Mouse (Mus musculus): ENCODE data around the gene Apof. TPM values are rescaled to one million over a fixed set of nuclear protein-coding genes. Genes with fewer than 3 reads are reported as not detected.
"Not testable (repeated sequence)": the region's sequence is repeated elsewhere in the genome, so short reads cannot be mapped to it uniquely, and the experiment has no call there.

The Apof gene
- polyA plus RNA-seq, 1 experiment from 2014 or later: 1.6 TPM

DNA sequence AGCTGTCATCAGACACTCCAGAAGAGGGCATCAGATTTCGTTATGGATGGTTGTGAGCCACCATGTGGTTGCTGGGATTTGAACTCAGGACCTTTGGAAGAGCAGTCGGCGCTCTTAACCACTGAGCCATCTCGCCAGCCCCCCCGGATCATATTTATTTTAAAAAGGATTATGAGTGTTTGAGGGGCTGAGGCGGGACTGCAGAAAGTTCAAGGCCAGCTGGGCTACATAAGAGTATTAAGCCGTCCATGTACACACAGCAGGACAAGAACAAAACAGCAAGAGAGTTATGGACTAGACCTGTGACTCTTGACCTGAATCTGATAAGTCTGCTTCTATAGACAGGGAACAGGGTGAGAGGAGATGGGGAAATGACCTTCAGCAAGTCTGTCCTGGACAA lies 8.1 kb upstream of the Apof start:
- not testable (repeated sequence) for H3K4me3 ChIP-seq (replicated peaks); H3K9ac ChIP-seq; H3K36me3 ChIP-seq; H3K27ac ChIP-seq; H3K27me3 ChIP-seq (replicated peaks); ATAC-seq; H3K4me1 ChIP-seq (replicated peaks); H3K9me3 ChIP-seq; H3K4me2 ChIP-seq (replicated peaks)
- 73% methylated on average over 7 of the region's 7 CpGs for WGBS

DNA sequence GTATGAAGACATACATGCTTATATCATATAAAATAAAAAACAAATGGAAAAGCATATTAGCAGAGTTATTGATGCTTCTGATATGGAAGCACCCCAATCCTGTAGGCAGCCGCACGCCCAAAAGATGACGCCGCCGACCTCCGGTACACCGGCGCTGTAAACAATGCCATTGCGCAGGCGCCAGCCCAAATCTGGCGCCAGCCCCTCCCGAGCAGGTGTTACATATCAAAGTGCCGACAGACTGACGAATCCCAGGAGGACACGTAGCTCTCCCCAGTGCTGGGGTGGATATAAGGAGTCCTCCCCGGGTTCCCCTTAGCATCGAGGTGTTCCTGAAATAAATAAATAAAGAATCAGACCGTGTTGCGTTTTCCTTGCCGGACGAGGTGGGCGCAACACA lies 6.2 kb upstream of the Apof start:
- ATAC-seq: no peak
- no peak overlapping the region for H3K9ac ChIP-seq
- no peaks in the 10 kb centered on the region for H3K27me3 ChIP-seq (replicated peaks)
- H3K36me3 ChIP-seq: no peaks in the 10 kb centered on the region
- H3K4me3 ChIP-seq (replicated peaks): no peak overlapping the region
- H3K9me3 ChIP-seq: no peaks in the 10 kb centered on the region
- 76% methylated on average over 22 of the region's 22 CpGs for WGBS
- H3K4me2 ChIP-seq (replicated peaks): no peak overlapping the region
- H3K4me1 ChIP-seq (replicated peaks): no peaks in the 10 kb centered on the region
- H3K27ac ChIP-seq: no peak overlapping the region

DNA sequence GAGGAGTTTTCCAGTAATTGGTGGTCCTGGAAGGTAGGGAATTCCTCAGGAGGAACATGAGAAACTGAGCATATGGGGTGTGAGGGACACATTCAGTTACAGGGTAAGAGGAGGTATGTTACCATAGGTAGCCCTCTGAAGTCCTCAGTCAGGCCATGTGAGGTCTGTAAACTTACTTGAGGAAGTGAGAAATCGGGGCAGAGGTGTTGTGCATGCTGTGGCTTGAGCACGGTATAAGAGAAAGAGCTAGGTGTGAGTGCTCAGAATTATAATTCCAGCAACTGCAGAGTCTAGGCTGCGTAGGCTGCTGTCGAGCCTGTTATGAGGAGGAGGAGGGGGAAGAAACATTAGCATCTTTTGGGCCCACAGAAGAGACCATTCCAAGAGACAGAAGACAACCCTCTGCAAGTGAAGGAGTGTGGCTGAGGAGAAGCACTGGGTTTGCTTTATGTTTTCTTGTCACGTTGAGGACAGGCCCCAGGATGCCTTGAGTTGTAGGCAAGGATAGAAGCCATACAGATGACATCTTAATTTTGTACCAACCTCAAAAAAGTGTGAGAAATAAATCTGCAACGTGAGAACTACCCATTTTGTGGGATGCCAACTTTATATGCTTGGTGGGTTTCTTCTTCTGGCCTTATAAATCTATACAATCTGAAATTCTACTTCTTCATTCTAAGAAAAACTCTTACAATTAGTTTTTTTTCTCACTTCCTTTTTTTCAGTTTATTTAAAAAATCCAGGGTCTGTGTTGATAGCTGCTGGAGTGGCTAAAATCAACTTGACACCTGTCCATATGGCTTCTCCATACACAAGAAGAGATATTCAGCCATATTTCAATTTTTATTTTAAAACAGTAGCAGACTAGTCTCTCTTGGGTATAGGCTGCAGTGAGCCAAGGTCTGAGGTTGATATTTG lies 4.8 kb upstream of the Apof start:
- no peak for ATAC-seq
- H3K27me3 ChIP-seq (replicated peaks): no peaks in the 10 kb centered on the region
- 77% methylated on average over 6 of the region's 6 CpGs for WGBS
- H3K36me3 ChIP-seq: no peaks in the 10 kb centered on the region
- no peak overlapping the region for H3K9ac ChIP-seq
- H3K4me3 ChIP-seq (replicated peaks): no peak overlapping the region
- no peaks in the 10 kb centered on the region for H3K9me3 ChIP-seq
- H3K4me2 ChIP-seq (replicated peaks): no peak overlapping the region
- no peaks in the 10 kb centered on the region for H3K4me1 ChIP-seq (replicated peaks)
- H3K27ac ChIP-seq: no peak overlapping the region

DNA sequence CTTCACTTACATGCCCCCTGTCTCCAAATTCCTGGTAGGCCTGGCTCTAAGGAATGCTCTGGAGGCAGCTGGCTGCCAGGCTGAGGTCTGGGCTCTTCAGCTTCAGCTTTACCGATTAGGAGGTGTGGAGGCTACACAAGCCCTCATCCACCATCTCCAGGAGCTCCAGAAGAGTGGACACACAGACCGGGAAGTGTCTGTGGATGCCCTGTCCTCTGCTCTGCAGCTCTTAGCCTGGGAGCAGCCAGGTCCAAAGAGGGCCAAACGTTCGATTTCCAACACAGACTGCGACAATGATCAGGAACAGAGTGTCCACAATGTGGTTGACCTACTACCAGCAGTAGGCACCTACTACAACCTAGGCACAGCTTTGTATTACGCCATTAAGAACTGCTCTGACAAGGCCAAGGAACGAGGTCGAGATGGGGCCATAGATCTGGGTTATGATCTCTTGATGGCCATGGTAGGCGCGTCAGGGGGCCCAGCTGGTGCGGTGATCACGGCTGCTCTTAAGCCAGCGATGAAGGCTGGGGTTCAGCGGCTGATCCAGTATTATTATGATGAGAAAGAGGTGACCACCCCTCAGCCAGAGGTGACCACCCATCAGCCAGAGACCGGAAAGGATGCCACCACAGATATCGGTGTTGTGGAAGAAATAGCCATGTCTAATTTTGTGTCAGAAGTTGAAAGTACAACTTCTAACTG lies 887 bp downstream of the Apof start:
- no peaks in the 10 kb centered on the region for H3K9me3 ChIP-seq
- H3K4me2 ChIP-seq (replicated peaks): no peak overlapping the region
- ATAC-seq: no peak
- H3K4me3 ChIP-seq (replicated peaks): no peak overlapping the region
- no peak overlapping the region for H3K27ac ChIP-seq
- no peaks in the 10 kb centered on the region for H3K27me3 ChIP-seq (replicated peaks)
- peaks cover 3% of the 10 kb centered on the region; the same call in 1 of the 2 replicates for H3K4me1 ChIP-seq (replicated peaks)
- no peak overlapping the region for H3K9ac ChIP-seq
- H3K36me3 ChIP-seq: no peaks in the 10 kb centered on the region
- WGBS: 86% methylated on average over 16 of the region's 16 CpGs

DNA sequence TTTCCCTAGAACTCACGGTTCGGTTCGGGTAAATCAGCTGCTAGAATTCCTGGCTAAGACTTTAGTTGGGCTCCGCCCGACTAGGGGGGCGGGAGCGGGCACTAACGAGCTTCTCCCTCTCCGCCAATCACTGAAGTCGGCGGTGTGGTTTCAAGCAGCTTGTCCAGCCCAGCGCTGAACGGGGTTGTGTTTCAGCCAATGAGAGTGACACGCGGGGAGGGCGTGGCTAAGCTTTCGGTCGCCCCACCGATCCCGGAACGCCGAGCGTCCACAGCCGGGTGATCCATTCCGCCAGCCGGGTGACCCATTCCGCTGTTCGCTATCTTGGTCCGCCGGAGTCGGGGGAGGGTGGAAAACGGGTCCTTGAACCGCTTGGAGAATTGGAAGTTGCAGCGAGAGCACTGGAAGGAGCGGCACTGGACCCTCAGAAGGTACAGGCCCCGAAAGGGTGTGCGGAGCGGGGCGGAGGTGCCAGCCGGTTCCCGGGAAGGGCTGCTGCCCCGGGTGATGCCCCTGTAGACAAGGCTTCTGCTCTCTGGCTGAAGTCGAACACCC lies 1.9 kb downstream of the Apof start, which contains the start of gene Stat2:
Gene Stat2, plus strand, starts transcription at position 273 of the 555 bp plus-strand sequence.
- H3K4me1 ChIP-seq (replicated peaks): peaks cover 3% of the 10 kb centered on the region; the same call in 1 of the 2 replicates
- peak within 1 kb of the TSS; percentile 65 for H3K9ac ChIP-seq
- H3K4me2 ChIP-seq (replicated peaks): peak within 1 kb of the TSS; percentile 68
- WGBS: under 1% methylated on average over 43 of the region's 43 CpGs
- ATAC-seq: peak; percentile 99
- no peaks in the 10 kb centered on the region for H3K36me3 ChIP-seq
- no peaks in the 10 kb centered on the region for H3K27me3 ChIP-seq (replicated peaks)
- peak within 1 kb of the TSS; percentile 60 for H3K4me3 ChIP-seq (replicated peaks)
- no peaks in the 10 kb centered on the region for H3K9me3 ChIP-seq
- peak within 1 kb of the TSS; percentile 64 for H3K27ac ChIP-seq

DNA sequence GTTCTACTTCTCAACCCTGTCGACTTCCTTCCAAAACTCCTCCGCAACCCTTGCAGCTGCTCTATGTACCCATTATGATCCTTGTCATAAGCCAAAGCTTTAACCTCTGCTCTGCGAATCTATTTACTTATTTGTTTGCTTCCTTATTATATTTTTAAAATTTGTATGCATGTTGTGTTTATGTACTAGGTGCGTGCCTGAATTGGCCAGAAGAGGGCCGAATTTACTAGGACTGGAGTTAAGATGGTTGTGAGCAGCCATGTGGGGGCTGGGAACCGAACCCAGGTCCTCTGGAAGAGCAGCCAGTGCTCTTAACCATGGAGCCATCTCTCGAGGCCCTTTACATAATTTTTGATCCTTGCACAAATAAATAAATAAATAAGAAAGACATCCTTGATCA lies 2.4 kb downstream of the Apof start:
- Histone ChIP-seq H3K9me3 (no peaks in the 10 kb centered on the region), H3K4me2 (replicated peaks) (peak overlapping the region; percentile 68), H3K27me3 (replicated peaks) (no peaks in the 10 kb centered on the region), H3K4me1 (replicated peaks) (peaks cover 3% of the 10 kb centered on the region; the same call in 1 of the 2 replicates), H3K36me3 (no peaks in the 10 kb centered on the region), H3K9ac (peak overlapping the region; percentile 65), H3K27ac (peak overlapping the region; percentile 64), H3K4me3 (replicated peaks) (peak overlapping the region; percentile 60)
- 40% methylated on average over 7 of the region's 7 CpGs for whole genome bisulfite sequencing
- ATAC-seq: no peak

DNA sequence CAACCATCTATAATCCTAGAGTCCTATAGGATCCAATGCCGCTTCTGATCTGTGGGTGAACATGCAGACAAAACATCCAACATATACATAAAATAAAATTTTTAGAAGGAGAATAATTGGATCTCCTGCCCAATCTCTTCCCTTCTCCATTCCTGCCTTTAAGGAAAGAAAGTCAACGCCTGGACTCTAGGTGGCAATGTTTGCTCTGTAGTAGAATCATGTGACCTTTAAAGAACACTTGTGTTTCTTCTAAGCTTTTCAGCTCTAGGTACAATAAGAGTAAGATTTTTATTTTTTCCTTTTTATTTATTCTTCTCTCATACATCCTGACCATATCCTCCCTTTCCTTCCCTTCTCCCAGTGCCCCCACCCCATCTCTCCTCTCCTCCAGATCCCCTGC lies 3.4 kb downstream of the Apof start:
- H3K4me3 ChIP-seq (replicated peaks): no peak overlapping the region
- no peak overlapping the region for H3K27ac ChIP-seq
- peaks cover 3% of the 10 kb centered on the region; the same call in 1 of the 2 replicates for H3K4me1 ChIP-seq (replicated peaks)
- peaks cover 4% of the 10 kb centered on the region; the same call in 1 of the 2 replicates for H3K36me3 ChIP-seq
- H3K9ac ChIP-seq: no peak overlapping the region
- no peak for ATAC-seq
- no peak overlapping the region for H3K4me2 ChIP-seq (replicated peaks)
- H3K27me3 ChIP-seq (replicated peaks): no peaks in the 10 kb centered on the region
- no peaks in the 10 kb centered on the region for H3K9me3 ChIP-seq
- WGBS: 59% methylated on average over 2 of the region's 2 CpGs

DNA sequence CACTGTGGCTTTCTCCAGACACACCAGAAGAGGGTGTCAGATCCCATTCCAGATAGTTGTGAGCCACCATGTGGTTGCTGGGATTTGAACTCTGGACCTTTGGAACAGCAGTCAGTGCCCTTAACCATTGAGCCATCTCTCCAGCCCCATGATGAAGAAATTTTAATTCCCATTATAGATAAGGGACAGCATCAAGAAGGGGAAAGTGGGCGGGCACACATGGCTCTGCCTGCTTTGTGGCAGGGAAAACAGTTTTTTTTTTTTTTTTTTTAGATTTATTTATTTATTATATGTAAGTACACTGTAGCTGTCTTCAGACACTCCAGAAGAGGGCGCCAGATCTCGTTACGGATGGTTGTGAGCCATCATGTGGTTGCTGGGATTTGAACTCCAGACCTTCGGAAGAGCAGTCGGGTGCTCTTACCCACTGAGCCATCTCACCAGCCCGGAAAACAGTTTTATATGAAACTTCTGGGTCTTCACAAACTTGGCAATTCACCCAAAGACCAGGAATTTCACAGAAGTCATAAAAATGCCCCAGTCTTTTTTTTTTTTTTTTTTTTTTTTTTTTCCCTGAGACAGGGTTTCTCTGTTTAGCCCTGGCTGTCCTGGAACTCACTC lies 4.5 kb downstream of the Apof start:
- not testable (repeated sequence) for H3K9me3 ChIP-seq; H3K27me3 ChIP-seq (replicated peaks); ATAC-seq; H3K4me3 ChIP-seq (replicated peaks); H3K4me1 ChIP-seq (replicated peaks); H3K4me2 ChIP-seq (replicated peaks); H3K36me3 ChIP-seq; H3K9ac ChIP-seq; H3K27ac ChIP-seq
- 88% methylated on average over 6 of the region's 7 CpGs for WGBS

DNA sequence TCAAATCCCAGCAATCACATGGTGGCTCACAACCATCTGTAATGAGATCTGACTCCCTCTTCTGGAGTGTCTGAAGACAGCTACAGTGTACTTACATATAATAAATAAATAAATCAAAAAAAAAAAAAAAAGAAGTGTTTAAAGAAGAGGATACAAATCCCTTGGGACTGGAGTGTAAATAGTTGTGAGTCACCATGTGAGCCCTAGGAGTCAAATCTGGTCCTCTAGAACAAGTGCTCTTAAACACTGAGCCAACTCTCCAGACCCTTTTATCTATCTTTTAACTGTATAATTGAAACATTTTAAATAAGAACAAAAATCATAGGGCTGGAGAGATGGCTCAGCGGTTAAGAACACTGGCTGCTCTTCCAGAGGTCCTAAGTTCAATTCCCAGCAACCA lies 6.9 kb downstream of the Apof start:
- H3K36me3 ChIP-seq; H3K27me3 ChIP-seq (replicated peaks); H3K4me1 ChIP-seq (replicated peaks); H3K9me3 ChIP-seq; H3K4me3 ChIP-seq (replicated peaks); H3K4me2 ChIP-seq (replicated peaks); ATAC-seq; H3K27ac ChIP-seq; H3K9ac ChIP-seq: not testable (repeated sequence)
- 94% methylated on average over 1 of the region's 1 CpGs for WGBS

DNA sequence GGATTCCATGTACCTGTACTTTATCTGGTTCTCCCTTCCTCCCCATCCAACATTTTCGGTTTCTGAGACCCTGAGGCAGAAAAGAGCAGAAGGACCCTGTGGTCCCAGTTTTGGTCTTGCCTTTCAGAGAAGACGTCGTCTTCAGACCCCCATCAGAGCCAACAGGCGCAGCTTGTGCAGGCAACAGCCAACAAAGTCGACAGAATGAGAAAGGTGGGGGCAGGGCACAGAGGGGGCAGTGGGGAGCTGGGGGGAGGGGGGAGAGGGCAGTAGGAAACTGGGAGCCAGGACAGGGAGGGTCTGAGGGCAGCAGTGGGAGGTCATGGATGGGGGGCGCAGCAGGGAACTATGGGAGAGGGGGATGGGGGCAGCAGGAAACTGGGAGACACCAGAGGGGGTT lies 9.7 kb downstream of the Apof start:
- ATAC-seq: no peak
- Histone ChIP-seq H3K36me3 (peaks cover 9% of the 10 kb centered on the region), H3K9me3 (no peaks in the 10 kb centered on the region), H3K9ac (no peak overlapping the region), H3K4me1 (replicated peaks) (no peaks in the 10 kb centered on the region), H3K4me2 (replicated peaks) (no peak overlapping the region), H3K27me3 (replicated peaks) (no peaks in the 10 kb centered on the region), H3K27ac (no peak overlapping the region), H3K4me3 (replicated peaks) (no peak overlapping the region)
- 67% methylated on average over 6 of the region's 6 CpGs for WGBS

DNA sequence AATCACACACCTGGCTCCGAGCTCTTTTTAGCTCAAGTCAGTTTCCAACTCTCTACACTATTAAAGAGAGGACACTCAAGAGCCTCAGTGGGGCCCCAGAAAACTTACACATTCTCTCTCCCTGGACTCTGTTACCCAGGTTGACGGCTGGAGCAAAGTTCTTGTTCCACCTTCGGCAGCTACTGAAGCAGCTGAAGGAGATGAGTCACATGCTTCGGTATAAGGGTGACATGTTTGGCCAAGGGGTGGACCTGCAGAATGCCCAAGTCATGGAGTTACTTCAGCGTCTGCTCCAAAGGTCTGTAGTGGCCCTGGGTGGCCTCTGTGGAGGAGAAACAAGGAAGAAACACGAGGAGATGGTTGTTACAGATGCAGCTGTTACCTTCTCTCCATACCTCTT lies 12.5 kb downstream of the Apof start:
- Histone ChIP-seq H3K4me1 (replicated peaks) (no peaks in the 10 kb centered on the region), H3K9me3 (no peaks in the 10 kb centered on the region), H3K27me3 (replicated peaks) (no peaks in the 10 kb centered on the region), H3K27ac (peak overlapping the region; percentile 40; the same call in 1 of the 2 replicates), H3K4me2 (replicated peaks) (no peak overlapping the region), H3K4me3 (replicated peaks) (no peak overlapping the region), H3K9ac (no peak overlapping the region), H3K36me3 (peaks cover 26% of the 10 kb centered on the region)
- ATAC-seq: peak; percentile 75
- 70% methylated on average over 6 of the region's 6 CpGs for WGBS

DNA sequence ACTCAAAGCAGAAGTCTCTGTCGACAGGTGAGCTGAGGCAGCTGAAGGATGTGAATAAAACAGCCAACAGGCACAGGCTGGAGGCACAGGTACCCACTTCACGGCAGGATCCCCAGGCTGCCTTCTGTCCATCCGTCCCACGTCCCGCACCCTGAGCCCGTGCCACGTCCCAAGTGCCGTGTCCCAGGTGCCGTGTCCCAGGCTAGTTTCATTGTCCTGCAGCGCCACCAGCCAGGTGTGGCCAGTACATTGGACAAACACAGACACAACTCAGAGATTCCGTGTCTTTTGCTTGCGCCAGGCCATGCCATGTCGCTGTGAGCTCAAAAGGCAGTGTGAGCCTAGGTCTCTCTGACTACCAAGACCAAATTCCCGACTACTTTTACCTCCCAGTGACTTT lies 13.2 kb downstream of the Apof start:
- WGBS: 89% methylated on average over 14 of the region's 14 CpGs
- Histone ChIP-seq H3K4me2 (replicated peaks) (no peak overlapping the region), H3K9me3 (no peaks in the 10 kb centered on the region), H3K9ac (no peak overlapping the region), H3K27ac (no peak overlapping the region), H3K4me1 (replicated peaks) (no peaks in the 10 kb centered on the region), H3K4me3 (replicated peaks) (no peak overlapping the region), H3K27me3 (replicated peaks) (no peaks in the 10 kb centered on the region), H3K36me3 (peaks cover 26% of the 10 kb centered on the region)
- no peak for ATAC-seq
